Mouse (Mus musculus): ENCODE measurements around the gene Ak1.

DNA sequence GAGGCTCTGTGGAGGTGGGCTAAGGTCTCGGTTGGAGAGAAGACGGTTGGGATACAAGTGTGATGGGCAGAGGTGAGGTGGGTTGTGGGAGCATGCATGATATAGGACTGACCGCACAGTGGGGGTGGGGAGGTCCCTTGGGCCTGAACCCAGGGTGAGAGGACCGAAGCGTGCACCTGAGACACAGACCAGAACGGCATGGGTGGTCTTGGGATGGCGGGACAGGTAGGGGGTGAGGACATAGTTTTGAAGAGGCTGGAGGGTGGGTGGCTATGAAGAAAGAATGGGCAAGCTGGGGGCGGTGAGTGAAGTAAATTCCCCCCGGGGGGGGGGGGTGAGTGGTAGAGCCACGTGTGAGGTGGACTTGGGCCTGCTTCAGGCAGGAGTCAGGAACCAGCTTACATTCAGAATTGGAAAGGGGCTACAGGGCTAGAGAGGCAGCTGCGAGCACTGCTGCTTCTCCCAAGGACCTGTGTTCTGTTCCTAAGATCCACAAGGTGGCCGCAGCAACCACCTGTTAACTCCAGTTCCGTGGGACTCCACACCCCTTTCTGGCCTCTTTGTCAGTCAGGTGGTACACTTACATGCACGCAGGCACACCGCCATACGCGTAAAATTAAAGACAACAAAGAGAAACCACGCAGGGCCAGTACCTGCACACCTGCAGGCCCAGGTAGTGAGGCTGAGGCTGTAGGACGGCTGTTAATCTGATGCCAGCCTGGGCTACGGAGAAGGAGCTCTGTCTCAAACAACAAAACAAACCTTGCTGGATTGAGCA lies 5.9 kb downstream of the Ak1 start:
- TF ChIP-seq CTCF (IDR thresholded peaks at IDR 0.05; ENCODE audit: control insufficient read depth, insufficient read depth, low read length) (no peak), POLR2A (IDR thresholded peaks at IDR 0.05; ENCODE audit: borderline replicate concordance, control insufficient read depth, low read depth, low read length) (no peak)
